Mouse (Mus musculus): ENCODE measurements around the gene Pias4. TPM values are rescaled to one million over a fixed set of nuclear protein-coding genes. Genes with fewer than 3 reads are reported as not detected.
A peak's percentile ranks its signal among the peaks of the same experiment; 100 is the strongest.
"Not testable (repeated sequence)": the region's sequence is repeated elsewhere in the genome, so short reads cannot be mapped to it uniquely, and the experiment has no call there.

Pias4 gene
- polyA plus RNA-seq, 1 experiment from 2014 or later, result 46.5 TPM

- Histone ChIP-seq H3K9me3 (ENCODE audit: control insufficient read depth, low read length) (no peaks in the 10 kb centered on the region), H3K9ac (ENCODE audit: low read length) (peak within 1 kb of the TSS; percentile 73), H3K27me3 (ENCODE audit: control insufficient read depth, insufficient read depth, low read length) (no peaks in the 10 kb centered on the region), H3K4me2 (peak within 1 kb of the TSS; percentile 63), H3K4me3 (ENCODE audit: low read depth, low read length) (peak within 1 kb of the TSS; percentile 75), H3K4me1 (ENCODE audit: control insufficient read depth, insufficient read depth, low read length) (peaks cover 20% of the 10 kb centered on the region), H3K27ac (ENCODE audit: low read depth, low read length) (peak within 1 kb of the TSS; percentile 40), H3K36me3 (ENCODE audit: control insufficient read depth, insufficient read depth, low read length) (peaks cover 45% of the 10 kb centered on the region)
- DNase-seq (ENCODE audit: low spot score, missing footprints) (peak; percentile 99), ATAC-seq (ENCODE audit: low FRiP score) (peak; percentile 96)
- 5% methylated on average over 53 of the region's 53 CpGs for WGBS
Observed at GRCm38 (mm10) chr10:81182336-81183333, 14.9 kb upstream of the Pias4 start, which contains the start of gene Dapk3. Dapk3 (plus strand) TSS chr10:81183005.

DNA sequence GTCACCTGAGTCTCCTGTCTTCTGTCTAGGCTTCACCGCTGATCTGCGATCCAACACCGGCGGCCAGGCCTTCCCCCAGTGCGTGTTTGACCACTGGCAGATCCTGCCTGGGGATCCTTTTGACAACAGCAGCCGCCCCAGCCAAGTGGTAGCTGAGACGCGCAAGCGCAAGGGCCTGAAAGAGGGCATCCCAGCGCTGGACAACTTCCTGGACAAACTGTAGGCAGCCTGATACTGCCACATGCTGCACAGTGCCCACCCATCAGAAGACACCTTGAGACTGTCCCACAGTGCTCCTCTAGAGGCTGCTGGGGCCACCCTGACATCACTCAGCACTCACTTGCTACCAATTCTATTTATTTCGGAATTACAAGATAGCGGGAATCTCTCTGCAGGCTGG is 14.1 kb upstream of the Pias4 start:
- not testable (repeated sequence) for DNase-seq (ENCODE audit: low spot score, missing footprints); H3K9ac ChIP-seq (ENCODE audit: low read length); H3K9me3 ChIP-seq (ENCODE audit: control insufficient read depth, low read length); H3K4me2 ChIP-seq; H3K27ac ChIP-seq (ENCODE audit: low read depth, low read length); ATAC-seq (ENCODE audit: low FRiP score); H3K27me3 ChIP-seq (ENCODE audit: control insufficient read depth, insufficient read depth, low read length)
- H3K4me3 ChIP-seq (ENCODE audit: low read depth, low read length), result peak overlapping the region; percentile 75; the same call in 1 of the 2 replicates
- peaks cover 44% of the 10 kb centered on the region for H3K36me3 ChIP-seq (ENCODE audit: control insufficient read depth, insufficient read depth, low read length)
- 83% methylated on average over 10 of the region's 12 CpGs for WGBS
- H3K4me1 ChIP-seq (ENCODE audit: control insufficient read depth, insufficient read depth, low read length), result peaks cover 24% of the 10 kb centered on the region

- ATAC-seq (ENCODE audit: low FRiP score), result no peak
- peaks cover 24% of the 10 kb centered on the region for H3K4me1 ChIP-seq (ENCODE audit: control insufficient read depth, insufficient read depth, low read length)
- WGBS, result 93% methylated on average over 13 of the region's 13 CpGs
- no peak overlapping the region for H3K27ac ChIP-seq (ENCODE audit: low read depth, low read length)
- no peaks in the 10 kb centered on the region for H3K27me3 ChIP-seq (ENCODE audit: control insufficient read depth, insufficient read depth, low read length)
- H3K9me3 ChIP-seq (ENCODE audit: control insufficient read depth, low read length), result no peaks in the 10 kb centered on the region
- DNase-seq (ENCODE audit: low spot score, missing footprints), result peak; percentile 75
- no peak overlapping the region for H3K4me3 ChIP-seq (ENCODE audit: low read depth, low read length)
- peaks cover 42% of the 10 kb centered on the region for H3K36me3 ChIP-seq (ENCODE audit: control insufficient read depth, insufficient read depth, low read length)
- no peak overlapping the region for H3K4me2 ChIP-seq
- H3K9ac ChIP-seq (ENCODE audit: low read length), result no peak overlapping the region
Observed at GRCm38 (mm10) chr10:81180946-81181345, 13.2 kb upstream of the Pias4 start.

- no peaks in the 10 kb centered on the region for H3K9me3 ChIP-seq (ENCODE audit: control insufficient read depth, low read length)
- peaks cover 42% of the 10 kb centered on the region for H3K36me3 ChIP-seq (ENCODE audit: control insufficient read depth, insufficient read depth, low read length)
- no peak overlapping the region for H3K4me2 ChIP-seq
- H3K4me1 ChIP-seq (ENCODE audit: control insufficient read depth, insufficient read depth, low read length), result peaks cover 24% of the 10 kb centered on the region
- peak; percentile 82 for DNase-seq (ENCODE audit: low spot score, missing footprints)
- 90% methylated on average over 32 of the region's 32 CpGs for WGBS
- H3K27ac ChIP-seq (ENCODE audit: low read depth, low read length), result no peak overlapping the region
- no peak overlapping the region for H3K4me3 ChIP-seq (ENCODE audit: low read depth, low read length)
- H3K9ac ChIP-seq (ENCODE audit: low read length), result no peak overlapping the region
- no peaks in the 10 kb centered on the region for H3K27me3 ChIP-seq (ENCODE audit: control insufficient read depth, insufficient read depth, low read length)
- no peak for ATAC-seq (ENCODE audit: low FRiP score)
Observed at GRCm38 (mm10) chr10:81179451-81180342, 12.0 kb upstream of the Pias4 start.

DNA sequence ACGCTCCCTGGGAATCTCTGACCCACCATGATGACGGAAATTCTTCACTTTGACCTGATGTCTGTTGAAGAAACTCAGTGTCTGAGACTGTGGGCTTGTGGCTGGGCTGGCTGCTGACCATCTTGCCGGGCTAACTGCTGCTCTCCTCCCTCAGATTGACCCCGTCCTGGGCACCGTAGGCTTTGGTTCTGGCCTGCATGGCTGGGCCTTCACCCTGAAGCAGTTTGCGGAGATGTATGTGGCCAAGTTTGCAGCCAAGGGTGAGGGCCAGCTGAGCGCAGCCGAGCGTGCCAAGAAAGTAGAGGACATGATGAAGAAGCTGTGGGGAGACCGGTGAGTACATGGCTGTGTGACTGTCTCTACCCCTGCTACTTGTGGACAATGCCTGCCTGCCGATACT is 11.2 kb upstream of the Pias4 start:
- Histone ChIP-seq H3K27me3 (ENCODE audit: control insufficient read depth, insufficient read depth, low read length) (no peaks in the 10 kb centered on the region), H3K4me2 (no peak overlapping the region), H3K9ac (ENCODE audit: low read length) (no peak overlapping the region), H3K9me3 (ENCODE audit: control insufficient read depth, low read length) (no peaks in the 10 kb centered on the region), H3K27ac (ENCODE audit: low read depth, low read length) (no peak overlapping the region), H3K4me1 (ENCODE audit: control insufficient read depth, insufficient read depth, low read length) (peaks cover 29% of the 10 kb centered on the region), H3K36me3 (ENCODE audit: control insufficient read depth, insufficient read depth, low read length) (peaks cover 42% of the 10 kb centered on the region), H3K4me3 (ENCODE audit: low read depth, low read length) (no peak overlapping the region)
- DNase-seq (ENCODE audit: low spot score, missing footprints) (no peak), ATAC-seq (ENCODE audit: low FRiP score) (no peak)
- WGBS, result 93% methylated on average over 11 of the region's 11 CpGs

DNA sequence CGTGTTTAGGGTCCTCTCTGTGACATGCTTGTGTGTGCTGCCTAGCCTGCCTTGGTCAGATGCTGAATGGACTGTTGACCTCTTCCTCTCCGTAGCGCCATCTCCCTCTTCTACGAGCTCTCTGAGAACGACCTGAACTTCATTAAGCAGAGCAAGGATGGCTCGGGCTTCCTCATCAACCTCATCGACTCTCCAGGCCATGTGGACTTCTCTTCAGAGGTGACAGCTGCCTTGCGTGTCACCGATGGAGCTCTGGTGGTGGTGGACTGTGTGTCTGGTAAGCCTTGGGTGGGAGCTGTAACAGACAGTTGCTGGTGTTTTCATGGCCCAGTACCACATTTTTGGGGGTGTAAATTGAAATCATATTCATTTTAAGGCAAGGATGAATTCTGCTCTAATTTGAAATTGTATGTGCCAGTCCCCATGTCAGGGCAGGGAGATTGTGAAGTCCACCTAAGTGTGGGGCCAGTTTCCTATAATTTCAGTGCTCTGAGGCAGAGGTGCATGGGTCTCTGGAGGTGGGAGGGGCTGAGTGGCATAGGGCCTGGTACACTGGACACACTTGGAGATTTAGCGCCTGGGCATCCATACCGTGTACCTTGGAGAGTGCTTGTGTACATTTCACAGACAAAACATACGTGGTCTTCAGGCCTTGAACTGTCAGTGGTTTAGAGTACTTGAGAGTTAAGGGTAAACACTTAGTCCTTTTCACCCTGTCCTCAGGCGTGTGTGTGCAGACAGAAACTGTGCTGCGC is 10.4 kb upstream of the Pias4 start:
- Histone ChIP-seq H3K27me3 (ENCODE audit: control insufficient read depth, insufficient read depth, low read length) (no peaks in the 10 kb centered on the region), H3K4me2 (peak overlapping the region; percentile 89), H3K27ac (ENCODE audit: low read depth, low read length) (no peak overlapping the region), H3K9ac (ENCODE audit: low read length) (peak overlapping the region; percentile 97), H3K9me3 (ENCODE audit: control insufficient read depth, low read length) (no peaks in the 10 kb centered on the region), H3K4me1 (ENCODE audit: control insufficient read depth, insufficient read depth, low read length) (peaks cover 31% of the 10 kb centered on the region), H3K36me3 (ENCODE audit: control insufficient read depth, insufficient read depth, low read length) (peaks cover 42% of the 10 kb centered on the region), H3K4me3 (ENCODE audit: low read depth, low read length) (peak overlapping the region; percentile 92)
- WGBS, result 73% methylated on average over 14 of the region's 14 CpGs
- ATAC-seq (ENCODE audit: low FRiP score) (no peak), DNase-seq (ENCODE audit: low spot score, missing footprints) (peak; percentile 79)

GRCm38 (mm10) chr10:81177491-81177925 is 9.8 kb upstream of the Pias4 start:
- Histone ChIP-seq H3K4me2 (peak overlapping the region; percentile 89), H3K27me3 (ENCODE audit: control insufficient read depth, insufficient read depth, low read length) (no peaks in the 10 kb centered on the region), H3K4me1 (ENCODE audit: control insufficient read depth, insufficient read depth, low read length) (peaks cover 31% of the 10 kb centered on the region), H3K9me3 (ENCODE audit: control insufficient read depth, low read length) (no peaks in the 10 kb centered on the region), H3K27ac (ENCODE audit: low read depth, low read length) (peak overlapping the region; percentile 75; the same call in 1 of the 2 replicates), H3K36me3 (ENCODE audit: control insufficient read depth, insufficient read depth, low read length) (peaks cover 42% of the 10 kb centered on the region), H3K4me3 (ENCODE audit: low read depth, low read length) (peak overlapping the region; percentile 92), H3K9ac (ENCODE audit: low read length) (peak overlapping the region; percentile 97)
- no peak for ATAC-seq (ENCODE audit: low FRiP score)
- 14% methylated on average over 16 of the region's 16 CpGs for WGBS
- peak; percentile 91 for DNase-seq (ENCODE audit: low spot score, missing footprints)

DNA sequence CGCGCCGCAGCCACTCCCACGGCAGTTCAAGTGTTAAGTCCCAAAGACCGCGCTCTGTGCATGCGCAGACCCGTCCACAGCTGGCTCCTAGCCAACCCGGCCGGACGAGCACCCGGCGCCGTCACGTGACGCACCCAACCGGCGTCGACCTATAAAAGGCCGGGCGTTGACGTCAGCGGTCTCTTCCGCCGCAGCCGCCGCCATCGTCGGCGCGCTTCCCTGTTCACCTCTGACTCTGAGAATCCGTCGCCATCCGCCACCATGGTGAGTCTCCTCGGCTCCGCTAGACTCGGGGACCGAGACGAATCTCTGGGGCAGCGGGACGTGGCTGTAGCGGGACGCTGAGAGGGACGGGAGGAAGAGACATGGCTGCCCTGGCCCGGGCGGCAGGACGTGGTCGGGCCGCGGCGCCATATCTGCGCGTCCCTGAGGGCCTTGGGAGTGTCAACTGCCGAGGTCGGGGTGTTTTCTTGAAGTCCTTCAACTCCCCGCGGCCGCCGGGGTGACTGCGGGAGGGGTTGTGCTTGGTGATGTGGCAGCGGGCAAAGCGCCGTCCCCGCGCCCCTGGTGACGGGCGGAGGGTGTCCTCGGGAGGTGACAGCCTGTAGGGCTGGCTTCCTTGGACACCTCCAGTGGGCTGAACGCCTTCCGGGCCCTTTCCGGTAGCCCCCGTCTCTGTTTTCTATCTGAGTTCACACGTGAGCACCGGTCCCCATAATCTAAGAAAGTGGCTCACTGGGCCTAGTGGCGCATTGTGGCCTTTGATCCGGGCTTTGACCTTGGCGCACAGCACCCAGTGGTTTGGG is 8.9 kb upstream of the Pias4 start, which contains the start of gene Eef2:
Gene Eef2, plus strand, starts transcription at position 166 of the 806 bp plus-strand sequence.
- Histone ChIP-seq H3K4me1 (ENCODE audit: control insufficient read depth, insufficient read depth, low read length) (peaks cover 29% of the 10 kb centered on the region), H3K36me3 (ENCODE audit: control insufficient read depth, insufficient read depth, low read length) (peaks cover 36% of the 10 kb centered on the region)
- ATAC-seq (ENCODE audit: low FRiP score), result peak; percentile 85

More for the DNA sequence above, 8.9 kb upstream of the Pias4 start, which contains the start of gene Eef2:
- peak within 1 kb of the TSS; percentile 92 for H3K4me3 ChIP-seq (ENCODE audit: low read depth, low read length)
- no peaks in the 10 kb centered on the region for H3K27me3 ChIP-seq (ENCODE audit: control insufficient read depth, insufficient read depth, low read length)
- peak within 1 kb of the TSS; percentile 75 for H3K27ac ChIP-seq (ENCODE audit: low read depth, low read length)
- WGBS, result under 1% methylated on average over 77 of the region's 77 CpGs
- peak; percentile 100 for DNase-seq (ENCODE audit: low spot score, missing footprints)
- H3K4me2 ChIP-seq, result peak within 1 kb of the TSS; percentile 89
- H3K9ac ChIP-seq (ENCODE audit: low read length), result peak within 1 kb of the TSS; percentile 97
- H3K9me3 ChIP-seq (ENCODE audit: control insufficient read depth, low read length), result no peaks in the 10 kb centered on the region

Measured in midbrain, embryonic 11.5 days (tissue).